In the genomic region with DNA sequence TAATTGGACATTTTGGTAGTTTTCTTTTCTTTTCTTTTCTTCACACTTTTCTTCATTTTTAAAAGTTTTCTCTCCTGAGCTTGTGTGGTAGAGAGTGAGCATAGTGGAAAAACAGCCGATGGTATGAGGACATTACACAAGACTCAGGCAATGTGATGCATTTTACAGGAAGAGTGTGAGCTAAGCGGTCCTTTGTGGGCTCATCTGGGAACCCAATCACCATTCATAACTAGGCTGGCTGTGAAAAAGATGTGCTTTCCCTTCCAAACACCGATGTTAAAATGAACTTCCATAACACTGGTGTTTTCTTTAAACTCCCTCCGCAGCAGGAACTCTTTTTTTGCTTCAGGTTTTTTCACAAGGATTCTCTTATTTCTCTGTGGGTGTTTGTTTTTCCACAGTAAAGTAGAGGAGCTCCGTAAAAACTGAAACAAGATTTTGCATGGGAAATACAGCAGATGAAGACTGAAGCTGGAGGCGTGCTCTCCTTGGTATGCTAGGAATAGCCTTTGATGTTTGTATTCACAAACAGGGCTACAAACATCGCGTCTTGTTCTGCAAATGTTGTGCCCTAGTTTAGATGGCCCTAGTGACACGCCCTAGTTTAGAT, we compare ENCODE assay signal across 29 mouse cellular contexts.
DNase-seq lines count a peak whose midpoint lies in the region; TF ChIP-seq lines count a peak whose summit lies in the region.
"Had no signal": no experiment of that assay in that cellular context is flagged by ENCODE, and none has a peak within 500 bp of the region (broad histone marks: within the 10 kb centered on the region; RNA-seq: fewer than 3 reads in every experiment).

No protein-coding gene starts in this region.

- no peak for TF ChIP-seq EP300 in CH12.LX (IDR thresholded peaks at IDR 0.05; ENCODE audit: low read length)

- H3K27ac ChIP-seq in CH12.LX (ENCODE audit: insufficient read depth, low read depth) = no peak overlapping the region
- H3K27ac ChIP-seq: embryonic facial prominence, embryonic 13.5 days; forebrain, embryonic 12.5 days; hindbrain, embryonic 12.5 days; hindbrain, postnatal 0 days; intestine, embryonic 15.5 days; lung, embryonic 15.5 days; midbrain, embryonic 13.5 days; neural tube, embryonic 13.5 days had no signal

- H3K9ac ChIP-seq in CH12.LX (ENCODE audit: insufficient read depth, low read depth) = no peak overlapping the region
- H3K9ac ChIP-seq: embryonic facial prominence, embryonic 13.5 days; forebrain, embryonic 12.5 days; hindbrain, embryonic 12.5 days; intestine, embryonic 15.5 days; lung, embryonic 15.5 days; midbrain, embryonic 13.5 days; neural tube, embryonic 13.5 days had no signal

- DNase-seq in left cerebral cortex, postnatal 14 days (ENCODE audit: low spot score in 2 of 2) = peak; percentile 16 to 39
- no peak for DNase-seq in left cerebral cortex, adult 18-20 months (ENCODE audit: low spot score in 2 of 2)
- DNase-seq in CH12.LX (ENCODE audit: extremely low read depth) = no peak
- peak; percentile 29 for DNase-seq in brain, adult 2 months (ENCODE audit: low read depth, low spot score)
- peak; percentile 33 for DNase-seq in mesoderm, embryonic 11.5 days (ENCODE audit: low read depth, low spot score)
- no peak for DNase-seq in spleen, adult 18-20 months
- no peak for DNase-seq in gastrocnemius, postnatal 14 days
- DNase-seq: adrenal gland, adult 8-10 months; cerebellum, adult 11 months; cerebellum, adult 9-11 months; gastrocnemius, postnatal 36 days; heart, adult 18-20 months; heart, postnatal 36 days; kidney, adult 2 months; kidney, postnatal 36 days; layer of hippocampus, postnatal 36 days; lung, postnatal 36 days; thymus, postnatal 4 days had no signal

- TF ChIP-seq CTCF in CH12.LX (conservative IDR thresholded peaks at IDR 0.05 in 1 of 2, IDR thresholded peaks at IDR 0.05 in 1 of 2; ENCODE audit: low read depth in 2 of 2, low read length in 2 of 2) = no peak

- dilution Hi-C loops in CH12.LX (cut with MboI; ENCODE audit: extremely low pct_ligation_motif_present, extremely low pct_unique_long_range_greater_than_20kb, low sequenced_read_pairs) = no loop called here

- no peaks in the 10 kb centered on the region for H3K9me3 ChIP-seq in CH12.LX (replicated peaks; ENCODE audit: low read length)
- H3K9me3 ChIP-seq: embryonic facial prominence, embryonic 13.5 days; forebrain, embryonic 12.5 days; hindbrain, embryonic 12.5 days; intestine, embryonic 15.5 days; lung, embryonic 15.5 days; megakaryocyte, embryonic 14.5 days; midbrain, embryonic 13.5 days had no signal

- intact Hi-C loops in left cerebral cortex, postnatal 14 days (cut with DNase I) = no loop called here
- intact Hi-C loops in gastrocnemius, postnatal 14 days (cut with DNase I; ENCODE audit: low total_unique reads) = no loop called here

- in situ Hi-C loops in CH12.LX (cut with MboI; ENCODE audit: low pct_ligation_motif_present, low pct_unique_long_range_greater_than_20kb, low sequenced_read_pairs) = no loop called here

- H3K4me2 ChIP-seq in CH12.LX (ENCODE audit: insufficient read depth, low read depth, poor library complexity, severe bottlenecking) = 0 out of 2 replicates have a peak overlapping the region, but pooled peaks have one; percentile 45
- H3K4me2 ChIP-seq: embryonic facial prominence, embryonic 13.5 days; forebrain, embryonic 12.5 days; heart, embryonic 11.5 days; hindbrain, embryonic 12.5 days; intestine, embryonic 15.5 days; liver, embryonic 11.5 days; lung, embryonic 15.5 days; midbrain, embryonic 13.5 days; neural tube, embryonic 13.5 days had no signal

- no peak for TF ChIP-seq RAD21 in CH12.LX (IDR thresholded peaks at IDR 0.05; ENCODE audit: low read depth, low read length)

- TF ChIP-seq POLR2A in CH12.LX (IDR thresholded peaks at IDR 0.05; ENCODE audit: low read depth, low read length) = no peak

- H3K36me3 ChIP-seq in CH12.LX (replicated peaks in 1 of 2; ENCODE audit: control insufficient read depth in 1 of 2, insufficient read depth in 1 of 2, low read length in 1 of 2) = no peaks in the 10 kb centered on the region
- H3K36me3 ChIP-seq: embryonic facial prominence, embryonic 13.5 days; forebrain, embryonic 12.5 days; hindbrain, embryonic 12.5 days; intestine, embryonic 15.5 days; lung, embryonic 15.5 days; midbrain, embryonic 13.5 days; neural tube, embryonic 13.5 days had no signal

- no peaks in the 10 kb centered on the region for H3K4me1 ChIP-seq in CH12.LX (ENCODE audit: control insufficient read depth in 1 of 2, insufficient read depth in 2 of 2)
- H3K4me1 ChIP-seq: embryonic facial prominence, embryonic 13.5 days; forebrain, embryonic 12.5 days; hindbrain, embryonic 12.5 days; intestine, embryonic 15.5 days; lung, embryonic 15.5 days; megakaryocyte, embryonic 14.5 days; midbrain, embryonic 13.5 days; neural tube, embryonic 13.5 days had no signal

- no peaks in the 10 kb centered on the region for H3K27me3 ChIP-seq in CH12.LX (replicated peaks)
- H3K27me3 ChIP-seq: embryonic facial prominence, embryonic 13.5 days; forebrain, embryonic 12.5 days; hindbrain, embryonic 12.5 days; intestine, embryonic 15.5 days; lung, embryonic 15.5 days; megakaryocyte, embryonic 14.5 days; midbrain, embryonic 13.5 days; neural tube, embryonic 13.5 days had no signal

- no peak overlapping the region for H3K4me3 ChIP-seq in CH12.LX (replicated peaks in 1 of 3; ENCODE audit: low read depth in 2 of 3, low read length in 2 of 3, poor library complexity in 1 of 3)
- H3K4me3 ChIP-seq: embryonic facial prominence, embryonic 13.5 days; forebrain, embryonic 12.5 days; hindbrain, embryonic 12.5 days; intestine, embryonic 15.5 days; lung, embryonic 15.5 days; megakaryocyte, embryonic 14.5 days; midbrain, embryonic 13.5 days; neural tube, embryonic 13.5 days had no signal

- no peaks in the 10 kb centered on the region for H3K79me2 ChIP-seq in CH12.LX (replicated peaks; ENCODE audit: control insufficient read depth, extremely low read depth, insufficient read depth, poor library complexity, severe bottlenecking)

TF ChIP-seq in CH12.LX, 34 proteins besides CTCF, POLR2A, EP300 and RAD21:
- no peak for TF ChIP-seq TBP (conservative IDR thresholded peaks at IDR 0.05; ENCODE audit: low read depth, low read length)
- no peak for TF ChIP-seq TCF12 (IDR thresholded peaks at IDR 0.05; ENCODE audit: low read depth, low read length)
- no peak for TF ChIP-seq PAX5 (IDR thresholded peaks at IDR 0.05; ENCODE audit: low read length)
- TF ChIP-seq JUND (conservative IDR thresholded peaks at IDR 0.05; ENCODE audit: low read depth, low read length) = no peak
- no peak for TF ChIP-seq ZKSCAN1 (IDR thresholded peaks at IDR 0.05; ENCODE audit: borderline replicate concordance, low read depth, low read length)
- TF ChIP-seq BHLHE40 (IDR thresholded peaks at IDR 0.05; ENCODE audit: low read depth, low read length) = no peak
- no peak for TF ChIP-seq CHD2 (IDR thresholded peaks at IDR 0.05; ENCODE audit: low read length)
- no peak for TF ChIP-seq MEF2A (IDR thresholded peaks at IDR 0.05; ENCODE audit: borderline replicate concordance, low read depth, low read length)
- no peak for TF ChIP-seq HCFC1 (IDR thresholded peaks at IDR 0.05; ENCODE audit: low read depth, low read length)
- no peak for TF ChIP-seq ZNF384 (IDR thresholded peaks at IDR 0.05; ENCODE audit: low read depth, low read length)
- no peak for TF ChIP-seq IRF4 (IDR thresholded peaks at IDR 0.05; ENCODE audit: low read depth, low read length)

Comparison
In these comparisons a context has a peak if more than half of its experiments do, and no peak if none do; other contexts are left out.
1. DNase-seq: peak in left cerebral cortex, postnatal 14 days (2 of 2), brain, adult 2 months (single experiment) and mesoderm, embryonic 11.5 days (single experiment); none in left cerebral cortex, adult 18-20 months (0 of 2), CH12.LX (single experiment), spleen, adult 18-20 months (0 of 2) and gastrocnemius, postnatal 14 days (single experiment).